Mouse (Mus musculus) gonadal fat pad, adult 2 months (tissue): ENCODE data around the gene Taar6. TPM values are rescaled to one million over a fixed set of nuclear protein-coding genes. Genes with fewer than 3 reads are reported as not detected.

Experiments used
- DNase-seq: peaks from one replicate; pipeline ENCODE4 v3.0.0-alpha.2; 2012; ENCODE audit warnings: low read depth
- polyA plus RNA-seq: library from polyadenylated mRNA; depleted of rRNA; stranded (reverse); fragments of >200 nt; gene quantifications from 2 replicates; pipeline ENCODE4 v1.2.3, GENCODE M21; 2012; rRNA removed

The Taar6 gene
- polyA plus RNA-seq = not detected in 2 replicates

DNA sequence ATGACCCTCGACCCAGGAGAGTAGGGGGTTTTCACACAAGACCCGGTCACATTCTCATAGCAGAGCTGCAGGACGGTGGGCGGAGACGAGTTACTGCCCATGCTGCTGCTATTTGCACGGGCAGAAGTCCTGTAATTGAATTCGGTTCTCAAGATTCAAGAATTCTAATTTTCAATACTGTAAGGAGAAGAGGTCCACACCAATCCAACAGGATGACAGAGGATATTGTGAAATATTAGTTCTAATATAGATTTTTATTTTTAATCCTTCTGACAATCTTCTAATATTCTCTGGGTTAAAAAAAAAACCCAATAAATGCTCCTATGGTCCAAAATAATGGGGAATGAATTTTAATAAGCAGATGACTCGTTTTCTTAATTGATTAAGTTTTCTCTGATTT is at the start of gene Taar6:
Gene Taar6, minus strand, starts transcription at position 101 of the 400 bp plus-strand sequence.
- no peak for DNase-seq

DNA sequence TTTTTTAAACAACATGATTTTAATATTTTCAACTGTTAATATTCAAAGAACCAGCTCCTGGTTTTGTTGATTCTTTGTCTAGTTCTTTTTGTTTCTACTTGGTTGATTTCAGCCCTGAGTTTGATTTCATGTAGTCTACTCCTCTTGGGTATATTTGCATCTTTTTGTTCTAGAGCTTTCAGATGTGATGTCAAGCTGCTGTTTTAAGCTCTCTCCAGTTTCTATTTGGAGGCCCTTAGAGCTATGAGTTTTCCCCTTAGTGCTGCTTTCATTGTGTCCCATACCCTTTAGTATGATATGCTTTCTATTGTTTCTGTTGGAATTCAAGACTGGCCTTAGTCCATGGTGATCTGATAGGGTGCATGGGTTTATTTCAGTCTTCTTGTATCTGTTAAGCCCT is 45.9 kb upstream of the Taar6 start:
- DNase-seq = no peak

DNA sequence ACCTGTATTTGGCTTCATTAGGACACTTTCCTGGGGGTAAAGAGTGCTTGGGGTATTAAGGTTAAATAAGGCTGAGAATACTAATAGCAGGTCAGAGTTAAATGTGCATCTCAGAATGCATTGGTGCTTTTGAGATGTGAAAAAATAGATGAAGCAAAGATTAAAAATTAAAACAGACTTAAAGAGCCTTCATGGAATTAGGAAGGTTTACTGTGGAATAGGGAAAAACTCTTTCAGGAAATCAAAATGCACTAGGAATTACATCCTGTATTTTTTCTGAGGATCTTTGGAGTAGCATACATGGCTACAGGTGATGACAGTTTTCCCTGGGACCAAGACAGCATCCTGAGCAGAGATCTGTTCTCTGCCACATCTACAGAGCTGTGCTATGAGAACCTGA is 41.5 kb upstream of the Taar6 start, which contains the start of gene Taar7d:
Gene Taar7d, plus strand, starts transcription at position 301 of the 400 bp plus-strand sequence.
- DNase-seq = no peak

DNA sequence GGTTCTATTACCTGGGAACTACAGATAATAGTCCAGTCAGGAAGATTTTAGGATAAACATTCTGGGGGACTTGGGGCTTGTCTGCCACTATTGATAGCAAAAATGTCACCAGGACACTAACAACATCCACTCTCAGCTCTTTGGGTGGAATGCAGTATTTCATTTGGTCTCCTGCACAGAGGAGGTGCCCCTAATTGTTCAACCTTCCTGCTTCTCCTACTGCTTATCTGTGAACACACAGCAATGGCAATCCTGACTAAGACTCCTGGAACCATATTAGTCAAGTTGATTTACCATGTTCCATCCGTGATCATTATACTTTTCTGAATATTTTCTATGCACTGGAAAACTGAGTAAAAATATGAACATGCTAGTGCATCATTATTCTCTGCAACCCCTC is 22.7 kb upstream of the Taar6 start:
- DNase-seq = no peak

DNA sequence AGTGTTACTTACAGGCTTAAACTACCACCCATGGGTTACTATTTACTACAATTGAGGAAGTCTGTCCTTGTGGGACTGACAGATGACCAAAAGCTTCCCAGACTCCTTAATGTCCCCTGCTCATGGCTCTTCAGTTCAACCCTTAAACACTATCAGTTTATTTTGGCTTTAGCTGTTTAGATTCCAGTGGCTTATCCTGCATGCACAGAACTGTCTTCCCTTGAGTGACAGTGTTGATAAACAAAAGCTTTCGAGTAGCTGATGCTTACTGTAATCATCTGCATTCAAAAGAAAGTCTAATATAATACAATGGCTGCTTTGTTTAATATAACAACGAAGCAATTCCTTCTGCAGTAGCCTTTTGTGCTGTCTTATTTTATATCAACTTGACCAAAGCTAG is 21.6 kb upstream of the Taar6 start:
- no peak for DNase-seq

GRCm38 (mm10) chr10:24006442-24006841 is 21.0 kb upstream of the Taar6 start:
- DNase-seq = no peak

DNA sequence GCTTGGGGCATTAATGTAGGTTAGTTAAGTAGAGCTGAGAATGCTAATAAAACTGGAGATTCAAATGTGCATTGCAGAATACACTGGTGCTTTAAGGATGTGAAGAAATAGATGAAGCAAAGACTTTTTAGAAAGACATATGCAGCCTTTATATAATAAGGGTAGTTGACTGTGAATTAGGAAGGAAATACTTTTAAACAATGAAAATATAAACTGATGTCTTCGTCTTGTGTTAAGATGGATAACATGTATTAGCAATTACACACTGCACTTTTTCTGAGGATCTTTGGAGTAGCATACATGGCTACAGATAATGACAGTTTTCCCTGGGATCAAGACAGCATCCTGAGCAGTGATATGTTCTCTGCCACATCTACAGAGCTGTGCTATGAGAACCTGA is 14.2 kb upstream of the Taar6 start, which contains the start of gene Taar7b:
Gene Taar7b, plus strand, starts transcription at position 301 of the 400 bp plus-strand sequence.
- no peak for DNase-seq

GRCm38 (mm10) chr10:23993381-23993780 is 7.9 kb upstream of the Taar6 start, which contains the start of gene Taar7a:
Gene Taar7a, minus strand, starts transcription at chr10:23993481.
- no peak for DNase-seq

- DNase-seq = no peak
Observed at GRCm38 (mm10) chr10:23986419-23986818, 973 bp upstream of the Taar6 start.

- DNase-seq = no peak
Observed at GRCm38 (mm10) chr10:23978901-23979705, 6.3 kb downstream of the Taar6 start.

- DNase-seq = no peak
Observed at GRCm38 (mm10) chr10:23977958-23978357, 7.5 kb downstream of the Taar6 start.

- no peak for DNase-seq
Observed at GRCm38 (mm10) chr10:23971256-23971655, 14.2 kb downstream of the Taar6 start.

- DNase-seq = no peak
Observed at GRCm38 (mm10) chr10:23970656-23971165, 14.7 kb downstream of the Taar6 start, which contains the start of gene Taar5. Gene Taar5, plus strand, starts transcription at chr10:23970706.

DNA sequence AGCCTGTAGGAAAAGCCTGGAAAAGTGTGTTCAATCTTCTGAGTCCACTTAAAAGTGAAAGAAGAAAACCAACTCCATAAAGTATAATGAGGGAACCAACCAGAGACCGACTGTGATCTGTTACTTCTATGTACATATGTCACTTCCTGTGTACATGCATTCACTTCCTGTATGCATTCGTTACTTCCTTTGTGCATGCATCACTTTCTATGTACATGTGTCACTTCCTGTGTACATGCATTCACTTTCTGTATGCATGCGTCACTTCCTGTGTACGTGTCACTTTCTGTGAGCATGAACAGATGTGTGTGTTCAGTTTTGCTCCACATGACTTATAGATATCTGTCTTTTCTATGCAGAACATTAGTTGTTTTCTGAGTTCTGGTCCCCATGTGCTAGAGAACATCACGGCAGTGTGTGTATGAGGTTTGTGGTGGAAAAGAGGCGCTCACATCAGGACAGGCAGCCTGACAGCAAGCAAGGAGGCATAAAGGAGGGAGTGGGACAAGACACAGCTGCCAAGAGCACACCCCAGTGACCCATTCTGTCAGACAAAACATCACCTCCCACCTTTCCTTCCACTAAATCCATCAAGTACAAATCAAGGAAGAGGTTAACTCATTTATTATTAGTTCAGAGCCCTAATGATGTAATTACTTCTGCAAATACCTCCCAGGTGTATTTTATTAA is 20.4 kb downstream of the Taar6 start:
- no peak for DNase-seq

GRCm38 (mm10) chr10:23963444-23963843 is 22.0 kb downstream of the Taar6 start:
- DNase-seq = no peak

DNA sequence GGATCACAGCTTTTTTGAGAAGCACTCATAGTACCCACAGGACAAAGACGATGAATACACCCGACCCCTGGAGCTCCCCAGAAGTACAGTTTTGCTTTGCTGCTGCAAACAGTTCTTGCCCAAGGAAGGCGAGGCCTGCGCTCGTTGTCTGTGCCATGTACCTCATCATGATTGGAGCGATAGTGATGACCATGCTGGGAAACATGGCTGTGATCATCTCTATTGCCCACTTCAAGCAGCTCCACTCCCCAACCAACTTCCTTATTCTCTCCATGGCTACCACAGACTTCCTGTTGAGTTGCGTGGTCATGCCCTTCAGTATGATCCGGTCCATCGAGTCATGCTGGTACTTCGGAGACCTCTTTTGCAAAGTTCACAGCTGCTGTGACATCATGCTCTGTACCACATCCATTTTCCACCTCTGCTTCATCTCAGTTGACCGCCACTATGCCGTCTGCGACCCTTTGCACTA is 25.0 kb downstream of the Taar6 start, which contains the start of gene Taar4:
Gene Taar4, plus strand, starts transcription at position 51 of the 472 bp plus-strand sequence.
- DNase-seq = no peak

DNA sequence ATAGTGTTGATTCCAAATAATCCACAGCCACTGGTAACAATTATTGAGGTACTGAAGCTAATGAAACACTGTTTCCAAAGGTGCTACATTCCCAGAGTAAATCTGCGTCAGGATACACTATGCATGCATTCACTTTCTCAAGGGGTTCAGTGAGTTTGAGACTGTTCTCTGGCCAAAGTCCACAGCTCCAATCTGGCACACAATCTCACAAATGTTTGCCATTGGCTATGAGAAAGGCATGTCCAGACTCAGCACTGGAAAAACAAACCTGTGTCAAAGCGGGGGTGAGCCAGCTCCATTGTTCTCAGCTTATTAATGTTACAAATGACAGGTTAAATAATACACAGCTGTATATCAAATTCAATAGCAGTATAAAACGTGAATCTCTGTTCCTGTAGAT is 26.4 kb downstream of the Taar6 start:
- peak; percentile 80 for DNase-seq

- no peak for DNase-seq
Observed at GRCm38 (mm10) chr10:23951714-23952113, 33.7 kb downstream of the Taar6 start.

GRCm38 (mm10) chr10:23949508-23950005 is 35.9 kb downstream of the Taar6 start, which contains the start of gene Taar3:
Gene Taar3, plus strand, starts transcription at chr10:23949558.
- DNase-seq = no peak

DNA sequence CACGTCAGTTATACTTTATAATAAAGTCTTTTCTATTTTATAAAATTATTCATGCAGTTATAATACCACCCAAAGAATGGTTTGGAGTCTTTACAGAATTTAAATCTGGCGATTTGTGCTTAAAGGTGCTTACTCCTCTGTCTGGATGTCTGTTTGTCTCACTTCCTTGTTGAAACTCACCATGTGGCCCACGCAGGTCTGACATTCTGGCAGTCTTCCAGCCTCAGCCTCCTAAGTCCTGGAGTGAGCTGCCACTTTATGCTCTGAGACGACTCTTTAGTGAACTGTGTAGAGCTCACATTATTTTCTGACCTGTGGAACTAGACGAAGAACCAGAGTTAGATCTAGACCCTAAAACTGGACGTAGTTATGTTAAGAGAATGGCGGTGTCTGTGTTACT is 37.4 kb downstream of the Taar6 start:
- no peak for DNase-seq

DNA sequence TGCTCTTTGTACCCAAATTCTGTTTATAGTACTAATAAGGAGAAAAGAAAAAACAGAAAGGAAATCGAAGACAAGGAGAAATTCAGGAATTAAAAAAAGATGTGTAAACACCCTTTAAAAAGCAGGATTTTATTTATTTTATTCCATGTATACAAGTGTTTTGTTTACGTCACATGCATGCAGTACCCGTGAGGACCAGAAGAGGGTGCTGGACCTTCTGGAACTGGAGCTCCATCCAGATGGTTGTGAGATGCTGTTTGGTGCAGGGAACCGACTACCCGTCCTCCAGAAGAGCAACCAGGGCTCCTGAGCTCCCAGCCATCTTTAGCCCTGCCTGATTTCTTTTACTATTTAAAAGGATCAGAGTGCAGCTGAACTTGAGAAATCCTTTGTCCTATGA is 43.0 kb downstream of the Taar6 start:
- DNase-seq = no peak

DNA sequence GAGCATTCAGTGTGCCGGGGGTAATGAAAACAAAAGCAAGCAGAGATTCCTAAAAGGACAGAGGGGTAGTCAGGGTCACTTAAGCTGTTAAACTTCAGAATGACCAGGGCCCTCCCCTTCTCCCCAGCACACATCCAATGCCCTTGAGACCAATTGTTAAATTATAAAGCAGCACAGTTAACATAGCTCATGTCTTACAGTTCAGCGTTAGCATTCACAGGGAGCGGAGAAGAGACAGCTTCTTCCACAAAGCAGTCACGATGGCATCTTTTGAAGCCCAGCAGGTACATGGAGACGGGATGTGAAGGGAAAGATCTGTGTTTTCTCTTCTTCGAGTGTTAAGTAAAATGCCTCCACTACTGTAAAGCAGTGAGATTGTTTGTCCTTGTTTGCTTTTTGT is 47.1 kb downstream of the Taar6 start, which contains the start of gene Taar2:
Gene Taar2, plus strand, starts transcription at position 261 of the 400 bp plus-strand sequence.
- no peak for DNase-seq
